Mouse (Mus musculus) ES-Bruce4 (cell line): ENCODE data around the gene Srsf5.

ENCODE experiments used
- CTCF ChIP-seq: IDR thresholded peaks from one replicate; pipeline ENCODE4 v1.8.1; 2011; ENCODE audit warnings: low read depth, low read length
- EP300 ChIP-seq: IDR thresholded peaks from 2 replicates; pipeline ENCODE4 v1.6.1; 2011; ENCODE audit warnings: low read depth, low read length; ENCODE audit not compliant: insufficient read depth

DNA sequence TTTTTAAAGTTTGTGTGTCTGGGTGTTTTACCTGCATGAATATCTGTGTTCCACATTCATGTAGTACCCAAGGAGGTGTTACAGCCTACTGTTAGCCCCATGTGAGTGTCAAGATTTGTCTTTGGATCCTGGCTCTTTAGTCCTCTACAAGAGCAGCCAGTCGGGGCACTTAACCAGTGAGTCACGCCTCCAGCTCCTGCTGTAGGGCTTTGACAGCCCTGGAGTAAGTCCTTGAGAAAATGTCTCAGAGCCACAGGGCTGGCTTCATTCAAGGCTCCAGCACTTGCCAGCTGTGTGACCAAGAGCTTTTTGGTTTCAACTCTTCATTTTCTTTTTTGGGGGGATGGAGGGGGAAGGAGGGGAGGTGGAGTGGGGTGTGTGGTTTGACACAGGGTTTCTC is 8.6 kb upstream of the Srsf5 start:
- TF ChIP-seq CTCF = no peak
- TF ChIP-seq EP300 = no peak
